ENCODE assay signal across 8 mouse cellular contexts in the genomic region with DNA sequence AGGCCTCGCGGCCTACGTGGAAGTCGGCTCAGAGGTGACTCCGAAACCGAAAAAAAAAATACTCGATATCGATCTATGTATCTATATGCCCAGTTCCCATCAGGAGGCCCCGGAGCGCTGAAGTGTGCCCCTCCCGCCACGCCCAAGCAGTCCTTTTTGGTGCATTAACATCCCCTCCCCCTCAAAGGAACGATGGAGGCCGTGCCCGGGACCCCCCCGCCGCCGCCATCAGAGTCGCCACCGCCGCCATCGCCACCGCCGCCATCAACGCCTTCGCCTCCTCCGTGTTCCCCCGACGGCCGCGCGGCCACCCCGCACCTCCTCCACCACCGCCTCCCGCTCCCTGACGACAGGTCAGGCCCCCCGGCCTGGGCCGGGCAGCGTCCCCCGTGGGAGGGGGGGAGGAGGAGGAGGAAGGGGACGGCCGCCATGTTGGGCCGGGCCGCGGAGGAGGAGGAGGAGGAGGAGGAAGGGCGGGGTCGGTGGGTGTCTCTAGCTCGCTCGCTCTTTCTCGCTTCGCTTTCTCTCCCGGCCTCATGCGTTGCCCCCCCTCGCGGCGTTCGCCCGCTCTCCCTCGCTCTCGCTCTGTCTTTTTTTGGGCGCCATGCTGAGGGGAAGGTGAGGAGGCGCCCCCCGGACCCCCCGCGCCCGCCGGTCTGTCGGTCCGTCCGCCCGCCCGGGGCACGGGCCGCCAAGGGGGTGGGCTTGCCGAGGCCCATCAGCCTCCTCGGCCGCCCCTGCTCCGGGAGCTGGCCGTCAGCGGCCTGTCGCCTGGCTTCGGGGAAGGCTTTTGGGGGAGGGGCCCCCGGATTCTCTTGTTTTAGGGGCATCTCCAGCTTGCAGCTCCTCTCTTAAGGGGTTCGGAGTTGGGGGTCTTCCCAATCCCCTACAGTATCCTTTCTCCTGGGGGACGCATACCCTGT. TPM values are rescaled to one million over a fixed set of nuclear protein-coding genes. Genes with fewer than 3 reads are reported as not detected.
DNase-seq lines count a peak whose midpoint lies in the region; ATAC-seq and TF ChIP-seq lines count a peak whose summit lies in the region.

A gene (plus strand): TSS at position 222 of the 923 bp plus-strand sequence.

- no peaks in the 10 kb centered on the region for H3K9me3 ChIP-seq in erythroblast, embryonic 14.5 days (ENCODE audit: control insufficient read depth, low read length)
- no peaks in the 10 kb centered on the region for H3K9me3 ChIP-seq in heart, embryonic 11.5 days (replicated peaks; ENCODE audit: control insufficient read depth, low read length)
- no peaks in the 10 kb centered on the region for H3K9me3 ChIP-seq in kidney, embryonic 16.5 days (ENCODE audit: low read length)
- no peaks in the 10 kb centered on the region for H3K9me3 ChIP-seq in liver, embryonic 11.5 days (ENCODE audit: control insufficient read depth, low read length)

- no peaks in the 10 kb centered on the region for H3K27me3 ChIP-seq in erythroblast, embryonic 14.5 days (ENCODE audit: control insufficient read depth)
- H3K27me3 ChIP-seq in heart, embryonic 11.5 days (ENCODE audit: control insufficient read depth, insufficient read depth, low read length), result no peaks in the 10 kb centered on the region
- no peaks in the 10 kb centered on the region for H3K27me3 ChIP-seq in kidney, embryonic 16.5 days (ENCODE audit: insufficient read depth, low read length)
- no peaks in the 10 kb centered on the region for H3K27me3 ChIP-seq in liver, embryonic 11.5 days (replicated peaks; ENCODE audit: control insufficient read depth, insufficient read depth, low read length)
- H3K27me3 ChIP-seq in myocyte (ENCODE audit: control insufficient read depth, insufficient read depth, insufficient read length), result no peaks in the 10 kb centered on the region

- peak; percentile 76 for TF ChIP-seq POLR2A in brain, embryonic 14.5 days (IDR thresholded peaks at IDR 0.05; ENCODE audit: borderline replicate concordance, extremely low read depth, insufficient read depth, insufficient read length, poor library complexity, severe bottlenecking)
- peak; percentile 69 for TF ChIP-seq POLR2A in myocyte (IDR thresholded peaks at IDR 0.05; ENCODE audit: insufficient read length, low read depth)

- peak within 1 kb of the TSS; percentile 65 for H3ac ChIP-seq in myocyte (ENCODE audit: control insufficient read depth, insufficient read length)

- H3K4me2 ChIP-seq in heart, embryonic 11.5 days, result peak within 1 kb of the TSS; percentile 77
- peak within 1 kb of the TSS; percentile 93 for H3K4me2 ChIP-seq in kidney, embryonic 16.5 days (replicated peaks; ENCODE audit: low read depth, low read length)
- H3K4me2 ChIP-seq in liver, embryonic 11.5 days, result peak within 1 kb of the TSS; percentile 84
- H3K4me2 ChIP-seq in myocyte (ENCODE audit: low read depth), result peak within 1 kb of the TSS; percentile 87

- peak within 1 kb of the TSS; percentile 90 for H3K4me3 ChIP-seq in erythroblast, embryonic 14.5 days (replicated peaks)
- peak within 1 kb of the TSS; percentile 93 for H3K4me3 ChIP-seq in heart, embryonic 11.5 days (ENCODE audit: low read depth, low read length)
- peak within 1 kb of the TSS; percentile 89 for H3K4me3 ChIP-seq in kidney, embryonic 16.5 days (ENCODE audit: low read length)
- peak within 1 kb of the TSS; percentile 93 for H3K4me3 ChIP-seq in liver, embryonic 11.5 days (ENCODE audit: low read depth, low read length)
- peak within 1 kb of the TSS; percentile 98 for H3K4me3 ChIP-seq in myocyte

- ATAC-seq in heart, embryonic 11.5 days (replicated peaks; ENCODE audit: insufficient number of reproducible peaks, low FRiP score, low TSS enrichment), result peak; percentile 60
- ATAC-seq in kidney, embryonic 16.5 days (ENCODE audit: low FRiP score, low TSS enrichment), result peak; percentile 54
- ATAC-seq in liver, embryonic 11.5 days (replicated peaks; ENCODE audit: low FRiP score), result peak; percentile 57

- H3K79me2 ChIP-seq in myocyte (ENCODE audit: control insufficient read depth, insufficient read depth), result peaks cover 34% of the 10 kb centered on the region

- peak; percentile 93 for DNase-seq in CD4-positive helper T cell, adult 2 months (ENCODE audit: low read depth, low spot score)
- peak; percentile 96 for DNase-seq in brain, embryonic 14.5 days (ENCODE audit: low read depth)
- peak; percentile 97 for DNase-seq in liver, embryonic 11.5 days (ENCODE audit: low spot score)
- DNase-seq in spleen, postnatal 4 days (ENCODE audit: low spot score in 2 of 2), result peak; percentile 91 to 96

- peaks cover 35% of the 10 kb centered on the region for H3K36me3 ChIP-seq in erythroblast, embryonic 14.5 days (ENCODE audit: control insufficient read depth)
- H3K36me3 ChIP-seq in heart, embryonic 11.5 days (ENCODE audit: control insufficient read depth, insufficient read depth, low read length), result no peaks in the 10 kb centered on the region
- H3K36me3 ChIP-seq in kidney, embryonic 16.5 days (ENCODE audit: insufficient read depth, low read length), result no peaks in the 10 kb centered on the region
- H3K36me3 ChIP-seq in liver, embryonic 11.5 days (ENCODE audit: control insufficient read depth, insufficient read depth, low read length), result no peaks in the 10 kb centered on the region
- no peaks in the 10 kb centered on the region for H3K36me3 ChIP-seq in myocyte (ENCODE audit: control insufficient read depth, insufficient read depth)

- H3K27ac ChIP-seq in heart, embryonic 11.5 days (ENCODE audit: low read depth, low read length), result peak within 1 kb of the TSS; percentile 100
- H3K27ac ChIP-seq in kidney, embryonic 16.5 days (ENCODE audit: low read length), result peak within 1 kb of the TSS; percentile 100
- H3K27ac ChIP-seq in liver, embryonic 11.5 days (ENCODE audit: low read depth, low read length), result peak within 1 kb of the TSS; percentile 100

- peaks cover 60% of the 10 kb centered on the region for H3K4me1 ChIP-seq in erythroblast, embryonic 14.5 days (ENCODE audit: control insufficient read depth)
- H3K4me1 ChIP-seq in heart, embryonic 11.5 days (ENCODE audit: control insufficient read depth, insufficient read depth, low read length), result peaks cover 35% of the 10 kb centered on the region
- H3K4me1 ChIP-seq in kidney, embryonic 16.5 days (ENCODE audit: insufficient read depth, low read length), result peaks cover 33% of the 10 kb centered on the region
- H3K4me1 ChIP-seq in liver, embryonic 11.5 days (replicated peaks; ENCODE audit: control insufficient read depth, insufficient read depth, low read length), result peaks cover 30% of the 10 kb centered on the region

- TF ChIP-seq CTCF in brain, embryonic 14.5 days (IDR thresholded peaks at IDR 0.05; ENCODE audit: borderline replicate concordance, extremely low read depth, insufficient read depth, insufficient read length), result no peak

- peak within 1 kb of the TSS; percentile 100 for H3K9ac ChIP-seq in heart, embryonic 11.5 days (ENCODE audit: low read depth, low read length)
- H3K9ac ChIP-seq in kidney, embryonic 16.5 days (replicated peaks; ENCODE audit: low read length), result peak within 1 kb of the TSS; percentile 100
- peak within 1 kb of the TSS; percentile 100 for H3K9ac ChIP-seq in liver, embryonic 11.5 days (ENCODE audit: low read depth, low read length)

- WGBS in heart, embryonic 11.5 days (ENCODE audit: insufficient replicate concordance), result under 1% methylated on average over 76 of the region's 85 CpGs
- WGBS in kidney, embryonic 16.5 days, result under 1% methylated on average over 68 of the region's 85 CpGs
- under 1% methylated on average over 63 of the region's 85 CpGs for WGBS in liver, embryonic 11.5 days

TF ChIP-seq in myocyte, 11 proteins besides CTCF, POLR2A, EP300 and RAD21:
- TF ChIP-seq REST (IDR thresholded peaks at IDR 0.05; ENCODE audit: insufficient read depth, insufficient read length) (peak; percentile 5), MYOD1 (IDR thresholded peaks at IDR 0.05; ENCODE audit: control insufficient read depth in 1 of 3, insufficient read length in 2 of 3, low read depth in 2 of 3) (peak in 1 of 3 experiments; percentile 19), SRF (IDR thresholded peaks at IDR 0.05; ENCODE audit: control insufficient read depth, insufficient read length, low read depth) (no peak), CEBPB (IDR thresholded peaks at IDR 0.05; ENCODE audit: insufficient read depth, poor library complexity, severe bottlenecking) (no peak), POLR2AphosphoS2 (IDR thresholded peaks at IDR 0.05; ENCODE audit: insufficient read length, low read depth) (peak; percentile 85), TCF3 (IDR thresholded peaks at IDR 0.05; ENCODE audit: insufficient read length, low read depth) (no peak)
TF ChIP-seq in myocyte: peak in this region for 3.

RNA-seq across cellular contexts. Expression of the gene that starts here (rescaled TPM):
- 63.7 and 73.2 TPM in 2 replicates for polyA plus RNA-seq in brain, embryonic 14.5 days (2012; rRNA removed)
- 12.0 and 13.6 TPM in 2 replicates for polyA plus RNA-seq in erythroblast, embryonic 14.5 days (2012)
- polyA plus RNA-seq in heart, embryonic 11.5 days (2014; fragmentation: Nextera tagmentation; extraction: Ambion mirVana), result 9.4 and 12.8 TPM in 2 replicates
- 14.8 and 14.9 TPM in 2 replicates for polyA plus RNA-seq in kidney, embryonic 16.5 days (2015; fragmentation: Nextera tagmentation; extraction: Ambion mirVana)
- 14.1 and 18.6 TPM in 2 replicates for polyA plus RNA-seq in liver, embryonic 11.5 days (2014; fragmentation: Nextera tagmentation; extraction: Ambion mirVana)
- polyA plus RNA-seq in myocyte (2012; fragmentation: generic; extraction: Trizol), result 24.8 TPM

Comparison
In these comparisons a context has a peak if more than half of its experiments do, and no peak if none do; other contexts are left out.
1. Peak in every context shown above with its lines: DNase-seq, ATAC-seq, H3K4me3 ChIP-seq and H3K27ac ChIP-seq.